Comparison of ENCODE assay signal across 13 mouse cellular contexts in genomic region chr15:42068207-42068831, GRCm38 (mm10).
DNase-seq lines count a peak whose midpoint lies in the region; TF ChIP-seq lines count a peak whose summit lies in the region.
"Had no signal": no experiment of that assay in that cellular context is flagged by ENCODE, and none has a peak within 500 bp of the region (broad histone marks: within the 10 kb centered on the region; RNA-seq: fewer than 3 reads in every experiment).

No protein-coding gene starts in this region.

- no peak overlapping the region for H3K4me3 ChIP-seq in embryonic facial prominence, embryonic 10.5 days
- H3K4me3 ChIP-seq in midbrain, embryonic 10.5 days, result no peak overlapping the region
- H3K4me3 ChIP-seq in layer of hippocampus, adult 2 months, result no peak overlapping the region
- H3K4me3 ChIP-seq: limb, embryonic 10.5 days had no signal

- no peaks in the 10 kb centered on the region for H3K27me3 ChIP-seq in embryonic facial prominence, embryonic 10.5 days (replicated peaks; ENCODE audit: low read depth, poor library complexity, severe bottlenecking)
- no peaks in the 10 kb centered on the region for H3K27me3 ChIP-seq in midbrain, embryonic 10.5 days (ENCODE audit: low read depth, poor library complexity, severe bottlenecking)

- peaks cover 10% of the 10 kb centered on the region; the same call in 1 of the 2 replicates for H3K4me1 ChIP-seq in embryonic facial prominence, embryonic 10.5 days
- peaks cover 16% of the 10 kb centered on the region for H3K4me1 ChIP-seq in midbrain, embryonic 10.5 days
- H3K4me1 ChIP-seq: limb, embryonic 10.5 days had no signal

- H3K9me3 ChIP-seq in embryonic facial prominence, embryonic 10.5 days, result no peaks in the 10 kb centered on the region
- H3K9me3 ChIP-seq in midbrain, embryonic 10.5 days (replicated peaks), result no peaks in the 10 kb centered on the region
- H3K9me3 ChIP-seq: limb, embryonic 10.5 days had no signal

- no peaks in the 10 kb centered on the region for H3K36me3 ChIP-seq in embryonic facial prominence, embryonic 10.5 days (replicated peaks)
- H3K36me3 ChIP-seq in midbrain, embryonic 10.5 days, result no peaks in the 10 kb centered on the region
- H3K36me3 ChIP-seq: limb, embryonic 10.5 days had no signal

- DNase-seq in Muller cell, postnatal 12 days (ENCODE audit: inconsistent ontology term), result peak; percentile 97
- peak; percentile 84 for DNase-seq in brain, embryonic 14.5 days (ENCODE audit: low read depth)
- DNase-seq in embryonic facial prominence, embryonic 10.5 days (ENCODE audit: low spot score), result no peak
- DNase-seq in midbrain, embryonic 10.5 days (ENCODE audit: low spot score), result peak; percentile 12
- no peak for DNase-seq in layer of hippocampus, adult 2 months (ENCODE audit: low spot score in 2 of 2)
- no peak for DNase-seq in layer of hippocampus, adult 9-10 months (ENCODE audit: low spot score)
- no peak for DNase-seq in yolk sac, embryonic 10.5 days (ENCODE audit: low spot score)
- DNase-seq: heart, postnatal 4 days; kidney, postnatal 4 days; lung, adult 18-20 months; spleen, adult 18-20 months; thymus, adult 2 months had no signal

- no peak for TF ChIP-seq POLR2A in brain, embryonic 14.5 days (IDR thresholded peaks at IDR 0.05; ENCODE audit: borderline replicate concordance, extremely low read depth, insufficient read depth, insufficient read length, poor library complexity, severe bottlenecking)

- TF ChIP-seq CTCF in brain, embryonic 14.5 days (IDR thresholded peaks at IDR 0.05; ENCODE audit: borderline replicate concordance, extremely low read depth, insufficient read depth, insufficient read length), result no peak
- no peak for TF ChIP-seq CTCF in layer of hippocampus, adult 2 months (conservative IDR thresholded peaks at IDR 0.05)

- WGBS in embryonic facial prominence, embryonic 10.5 days, result 75% methylated on average over 5 of the region's 5 CpGs
- 57% methylated on average over 5 of the region's 5 CpGs for WGBS in midbrain, embryonic 10.5 days

- 0 out of 2 replicates have a peak overlapping the region, but pooled peaks have one; percentile 57 for H3K27ac ChIP-seq in embryonic facial prominence, embryonic 10.5 days (replicated peaks)
- peak overlapping the region; percentile 9; the same call in 1 of the 2 replicates for H3K27ac ChIP-seq in midbrain, embryonic 10.5 days (replicated peaks)
- no peak overlapping the region for H3K27ac ChIP-seq in layer of hippocampus, adult 2 months
- H3K27ac ChIP-seq: limb, embryonic 10.5 days had no signal

Comparison
In these comparisons a context has a peak if more than half of its experiments do, and no peak if none do; other contexts are left out.
1. DNase-seq: peak in Muller cell, postnatal 12 days (single experiment), brain, embryonic 14.5 days (single experiment) and midbrain, embryonic 10.5 days (single experiment); none in embryonic facial prominence, embryonic 10.5 days (single experiment), layer of hippocampus, adult 2 months (0 of 2), layer of hippocampus, adult 9-10 months (single experiment) and yolk sac, embryonic 10.5 days (single experiment).